Mouse (Mus musculus) forebrain, embryonic 16.5 days (tissue): ENCODE results near the gene Nrxn3. TPM values are rescaled to one million over a fixed set of nuclear protein-coding genes. Genes with fewer than 3 reads are reported as not detected.
A peak's percentile ranks its signal among the peaks of the same experiment; 100 is the strongest.

ENCODE experiments used
- ATAC-seq: fragments of 200-750 bp; cut with Nextera tagmentation; 2 replicates; pipeline ENCODE4 v1.8.0; 2017; ENCODE audit warnings: mild to moderate bottlenecking, moderate library complexity
- H3K27ac ChIP-seq: fragments of 300-500 bp; sonication (generic); 2 replicates; pipeline ENCODE4 v1.5.1; 2014; ENCODE audit warnings: low read length, control low read depth
- H3K27me3 ChIP-seq: fragments of 300-500 bp; sonication (generic); replicated peaks from 2 replicates; pipeline ENCODE4 v1.6.1; 2014; ENCODE audit warnings: low read length; ENCODE audit not compliant: control insufficient read depth, insufficient read depth
- H3K36me3 ChIP-seq: fragments of 300-500 bp; sonication (generic); 2 replicates; pipeline ENCODE4 v1.6.1; 2014; ENCODE audit not compliant: control insufficient read depth, insufficient read depth
- H3K4me1 ChIP-seq: fragments of 300-500 bp; sonication (generic); replicated peaks from 2 replicates; pipeline ENCODE4 v1.6.1; 2014; ENCODE audit warnings: low read length; ENCODE audit not compliant: control insufficient read depth, insufficient read depth
- H3K4me2 ChIP-seq: fragments of 300-500 bp; sonication (generic); 2 replicates; pipeline ENCODE4 v1.6.1; 2014; ENCODE audit warnings: mild to moderate bottlenecking, low read length, control low read depth
- H3K4me3 ChIP-seq: fragments of 300-500 bp; sonication (generic); replicated peaks from 2 replicates; pipeline ENCODE4 v1.5.1; 2014; ENCODE audit warnings: mild to moderate bottlenecking, low read length, control low read depth
- H3K9ac ChIP-seq: fragments of 300-500 bp; sonication (generic); replicated peaks from 2 replicates; pipeline ENCODE4 v1.6.1; 2014; ENCODE audit warnings: low read depth, low read length, control low read depth
- H3K9me3 ChIP-seq: fragments of 300-500 bp; sonication (generic); 2 replicates; pipeline ENCODE4 v1.6.1; 2016; ENCODE audit warnings: low read length; ENCODE audit not compliant: control insufficient read depth
- WGBS: fragments of 180-500 bp; shearing (Covaris S2); extraction: QIAGEN DNeasy Blood & Tissue Kit; methylation state at CpG from one replicate; pipeline ENCODE4 v1.1.7; 2014; 5-methylcytosine and 5-hydroxymethylcytosine counted together
- polyA plus RNA-seq: library from polyadenylated mRNA; unstranded; fragments of >200 nt; fragmentation: Nextera tagmentation; extraction: Ambion mirVana; gene quantifications from 2 replicates; pipeline ENCODE4 v1.2.1, GENCODE M21; 2015

The Nrxn3 gene
- polyA plus RNA-seq, 1 experiment from 2014 or later = 117 TPM

DNA sequence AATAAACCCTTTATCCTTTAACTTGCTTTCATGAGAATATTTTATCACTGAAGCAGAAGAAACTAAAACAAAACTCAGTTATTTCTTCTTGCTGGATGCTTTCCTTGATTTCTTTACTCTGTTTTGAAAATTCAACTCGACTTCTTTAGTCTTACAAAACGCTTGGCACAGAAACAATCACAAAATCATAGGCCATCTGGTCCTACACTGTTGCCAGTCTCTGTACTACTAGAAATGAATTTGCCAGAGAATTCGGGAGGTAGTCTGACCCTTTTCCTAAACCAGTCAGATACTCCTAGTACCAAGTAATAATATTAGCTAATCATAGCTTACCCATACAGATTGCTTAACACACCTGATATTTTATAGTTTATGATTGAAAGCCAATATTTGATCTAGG is 1066.1 kb downstream of the Nrxn3 start:
- H3K27me3 ChIP-seq = no peaks in the 10 kb centered on the region
- H3K4me3 ChIP-seq = no peak overlapping the region
- no peaks in the 10 kb centered on the region for H3K4me1 ChIP-seq
- 59% methylated on average over 3 of the region's 3 CpGs for WGBS
- no peaks in the 10 kb centered on the region for H3K36me3 ChIP-seq
- H3K27ac ChIP-seq = no peak overlapping the region
- H3K9me3 ChIP-seq = no peaks in the 10 kb centered on the region
- no peak overlapping the region for H3K9ac ChIP-seq
- H3K4me2 ChIP-seq = no peak overlapping the region
- peak; percentile 38; the same call in 1 of the 2 replicates for ATAC-seq

GRCm38 (mm10) chr12:89789981-89790380 is 1067.3 kb downstream of the Nrxn3 start:
- no peak overlapping the region for H3K4me3 ChIP-seq
- no peak overlapping the region for H3K27ac ChIP-seq
- no peaks in the 10 kb centered on the region for H3K4me1 ChIP-seq
- 84% methylated on average over 1 of the region's 1 CpGs for WGBS
- ATAC-seq = no peak
- H3K9me3 ChIP-seq = no peaks in the 10 kb centered on the region
- H3K9ac ChIP-seq = no peak overlapping the region
- H3K4me2 ChIP-seq = no peak overlapping the region
- no peaks in the 10 kb centered on the region for H3K36me3 ChIP-seq
- H3K27me3 ChIP-seq = no peaks in the 10 kb centered on the region

DNA sequence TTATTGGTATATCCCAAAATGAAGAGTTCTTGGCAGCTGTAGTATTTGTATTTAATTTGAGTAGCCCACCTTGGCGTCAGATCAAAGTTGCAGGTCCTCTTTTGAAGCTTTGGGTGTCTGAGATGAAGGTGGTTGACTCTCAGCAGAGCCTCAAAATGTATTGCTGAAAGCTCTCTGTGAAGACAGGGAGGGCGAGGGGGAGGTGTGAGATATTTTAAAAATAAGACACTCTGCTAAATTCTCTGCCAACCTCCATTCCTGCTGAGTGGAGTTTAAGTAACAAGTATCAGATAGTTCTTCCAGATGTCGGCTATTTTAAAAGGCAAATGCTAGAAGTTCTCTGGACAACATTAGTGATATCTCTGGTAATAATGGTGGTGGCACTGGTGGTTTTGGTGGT is 1069.2 kb downstream of the Nrxn3 start:
- Histone ChIP-seq H3K36me3 (no peaks in the 10 kb centered on the region), H3K4me2 (no peak overlapping the region), H3K27me3 (no peaks in the 10 kb centered on the region), H3K9me3 (no peaks in the 10 kb centered on the region), H3K4me1 (no peaks in the 10 kb centered on the region), H3K9ac (no peak overlapping the region), H3K27ac (no peak overlapping the region), H3K4me3 (no peak overlapping the region)
- 87% methylated on average over 3 of the region's 3 CpGs for WGBS
- ATAC-seq = no peak

- no peak for ATAC-seq
- H3K27ac ChIP-seq = no peak overlapping the region
- H3K9me3 ChIP-seq = no peaks in the 10 kb centered on the region
- no peak overlapping the region for H3K9ac ChIP-seq
- H3K4me1 ChIP-seq = no peaks in the 10 kb centered on the region
- 92% methylated on average over 6 of the region's 6 CpGs for WGBS
- no peak overlapping the region for H3K4me3 ChIP-seq
- no peaks in the 10 kb centered on the region for H3K27me3 ChIP-seq
- H3K36me3 ChIP-seq = no peaks in the 10 kb centered on the region
- H3K4me2 ChIP-seq = no peak overlapping the region
Observed at GRCm38 (mm10) chr12:89794741-89795140, 1072.1 kb downstream of the Nrxn3 start.

DNA sequence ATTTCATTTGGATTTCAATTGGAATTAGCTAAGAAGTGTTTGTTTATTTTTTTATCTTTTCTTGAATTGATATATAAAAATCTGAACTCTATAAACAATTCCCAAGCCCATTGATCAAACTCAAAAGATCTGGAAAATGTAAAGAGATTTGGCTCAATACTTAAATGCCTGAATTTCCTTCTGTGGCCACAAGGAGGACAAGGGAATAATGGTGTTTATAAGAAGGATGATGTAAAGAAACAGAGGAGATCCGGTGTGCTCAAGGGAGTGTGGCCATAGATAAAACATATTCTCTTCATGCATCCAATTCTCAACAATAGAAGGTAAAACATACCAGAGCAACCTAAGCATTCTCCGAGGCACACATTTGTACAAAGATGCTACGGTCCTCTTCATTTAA is 1085.5 kb downstream of the Nrxn3 start:
- WGBS = 72% methylated on average over 3 of the region's 3 CpGs
- H3K27ac ChIP-seq = no peak overlapping the region
- no peak for ATAC-seq
- no peak overlapping the region for H3K9ac ChIP-seq
- H3K4me2 ChIP-seq = no peak overlapping the region
- H3K36me3 ChIP-seq = no peaks in the 10 kb centered on the region
- H3K27me3 ChIP-seq = peaks cover 12% of the 10 kb centered on the region
- H3K4me1 ChIP-seq = peaks cover 17% of the 10 kb centered on the region
- H3K4me3 ChIP-seq = no peak overlapping the region
- H3K9me3 ChIP-seq = no peaks in the 10 kb centered on the region

- H3K27me3 ChIP-seq = peaks cover 17% of the 10 kb centered on the region
- no peak overlapping the region for H3K4me3 ChIP-seq
- ATAC-seq = no peak
- H3K9me3 ChIP-seq = no peaks in the 10 kb centered on the region
- H3K4me2 ChIP-seq = no peak overlapping the region
- H3K4me1 ChIP-seq = peaks cover 23% of the 10 kb centered on the region
- WGBS = 85% methylated on average over 5 of the region's 5 CpGs
- no peak overlapping the region for H3K9ac ChIP-seq
- H3K27ac ChIP-seq = no peak overlapping the region
- H3K36me3 ChIP-seq = no peaks in the 10 kb centered on the region
Observed at GRCm38 (mm10) chr12:89810146-89810545, 1087.5 kb downstream of the Nrxn3 start.

- Histone ChIP-seq H3K9me3 (no peaks in the 10 kb centered on the region), H3K9ac (peak overlapping the region; percentile 52), H3K27ac (no peak overlapping the region), H3K27me3 (peaks cover 19% of the 10 kb centered on the region), H3K36me3 (no peaks in the 10 kb centered on the region), H3K4me2 (peak overlapping the region; percentile 83), H3K4me1 (peaks cover 24% of the 10 kb centered on the region), H3K4me3 (peak overlapping the region; percentile 47)
- ATAC-seq = peak; percentile 97
- under 1% methylated on average over 36 of the region's 36 CpGs for WGBS
Observed at GRCm38 (mm10) chr12:89811815-89812549, 1089.3 kb downstream of the Nrxn3 start.

DNA sequence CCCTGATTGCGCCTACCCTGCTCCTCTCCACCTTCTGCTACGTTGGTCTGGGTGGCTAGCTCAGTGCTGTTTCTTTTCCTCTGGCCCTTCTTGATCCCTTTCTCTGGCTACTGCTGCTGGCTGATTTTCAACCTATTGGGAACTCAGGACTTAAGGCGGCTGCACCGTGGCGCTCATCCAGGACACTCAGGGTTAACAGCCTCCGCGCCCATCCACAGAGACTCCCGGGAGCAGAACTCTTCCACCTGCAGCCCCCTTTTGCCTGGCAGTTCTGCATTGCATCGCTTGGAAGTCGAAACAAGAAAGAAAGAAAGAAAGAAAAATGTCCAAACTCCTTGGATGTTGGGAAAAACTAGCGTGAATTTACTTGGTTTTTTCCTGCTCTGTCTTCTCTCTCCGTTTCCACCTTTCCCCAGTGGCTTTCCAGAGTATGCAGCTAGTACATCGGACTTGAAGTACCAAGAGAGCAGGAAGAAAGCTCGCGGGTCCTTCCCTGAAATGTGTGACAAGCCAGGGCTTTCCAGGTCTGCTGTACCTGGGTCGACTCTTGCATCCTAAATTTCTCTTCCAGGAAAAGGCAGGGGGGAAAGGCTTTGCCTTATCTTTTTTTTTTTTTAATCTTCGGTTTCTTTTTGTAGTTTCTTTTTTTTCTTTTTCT is 1090.0 kb downstream of the Nrxn3 start:
- peaks cover 19% of the 10 kb centered on the region for H3K27me3 ChIP-seq
- no peaks in the 10 kb centered on the region for H3K9me3 ChIP-seq
- ATAC-seq = peak; percentile 26
- H3K4me2 ChIP-seq = peak overlapping the region; percentile 83
- H3K4me3 ChIP-seq = peak overlapping the region; percentile 47
- H3K36me3 ChIP-seq = no peaks in the 10 kb centered on the region
- WGBS = under 1% methylated on average over 17 of the region's 17 CpGs
- no peak overlapping the region for H3K27ac ChIP-seq
- peak overlapping the region; percentile 52 for H3K9ac ChIP-seq
- H3K4me1 ChIP-seq = peaks cover 30% of the 10 kb centered on the region

GRCm38 (mm10) chr12:89813294-89813693 is 1090.6 kb downstream of the Nrxn3 start:
- peaks cover 19% of the 10 kb centered on the region for H3K27me3 ChIP-seq
- no peak overlapping the region for H3K27ac ChIP-seq
- H3K4me2 ChIP-seq = peak overlapping the region; percentile 83
- H3K36me3 ChIP-seq = no peaks in the 10 kb centered on the region
- H3K4me1 ChIP-seq = peaks cover 36% of the 10 kb centered on the region
- H3K9me3 ChIP-seq = no peaks in the 10 kb centered on the region
- WGBS = 10% methylated on average over 13 of the region's 13 CpGs
- H3K4me3 ChIP-seq = peak overlapping the region; percentile 47
- no peak for ATAC-seq
- H3K9ac ChIP-seq = no peak overlapping the region
